Mouse (Mus musculus): ENCODE results near the gene Hist1h2ae.

DNA sequence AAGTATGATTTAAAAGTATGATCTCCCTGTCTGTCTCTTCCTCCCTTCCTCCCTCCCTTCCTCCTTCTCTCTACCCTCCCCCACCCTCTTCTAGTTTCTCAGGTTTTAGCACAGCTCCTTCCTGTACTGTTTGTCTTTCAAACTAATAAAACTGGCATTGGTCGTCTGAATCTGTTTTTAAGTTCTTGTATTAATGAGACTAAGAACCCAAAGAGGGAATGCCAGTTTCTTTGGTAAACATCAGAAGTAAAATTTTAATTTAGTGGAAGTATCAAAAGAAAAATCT, 15.9 kb upstream of the Hist1h2ae start:
- TF ChIP-seq CTCF (IDR thresholded peaks at IDR 0.05) (no peak), EP300 (IDR thresholded peaks at IDR 0.05) (no peak)

Measured in lung, postnatal 0 days (tissue).